Mouse (Mus musculus) lung, embryonic 16.5 days (tissue): ENCODE measurements around the gene Macf1. TPM values are rescaled to one million over a fixed set of nuclear protein-coding genes. Genes with fewer than 3 reads are reported as not detected.
A peak's percentile ranks its signal among the peaks of the same experiment; 100 is the strongest.

Experiments
- ATAC-seq: fragments of 200-750 bp; cut with Nextera tagmentation; 2 replicates; pipeline ENCODE4 v1.8.0; 2017; ENCODE audit warnings: low read depth, mild to moderate bottlenecking, moderate library complexity
- H3K27ac ChIP-seq: fragments of 300-500 bp; sonication (generic); 2 replicates; pipeline ENCODE4 v1.5.1; 2014; ENCODE audit warnings: mild to moderate bottlenecking, control low read depth, low read length
- H3K27me3 ChIP-seq: fragments of 300-500 bp; sonication (generic); 2 replicates; pipeline ENCODE4 v1.6.1; 2014; ENCODE audit warnings: low read depth, low read length, mixed read lengths; ENCODE audit not compliant: control insufficient read depth, insufficient read depth
- H3K36me3 ChIP-seq: fragments of 300-500 bp; sonication (generic); 2 replicates; pipeline ENCODE4 v1.6.1; 2014; ENCODE audit warnings: low read length; ENCODE audit not compliant: control insufficient read depth, insufficient read depth
- H3K4me1 ChIP-seq: fragments of 300-500 bp; sonication (generic); replicated peaks from 2 replicates; pipeline ENCODE4 v1.6.1; 2014; ENCODE audit warnings: low read length, mixed read lengths; ENCODE audit not compliant: control insufficient read depth, insufficient read depth
- H3K4me2 ChIP-seq: fragments of 300-500 bp; sonication (generic); 2 replicates; pipeline ENCODE4 v1.6.1; 2014; ENCODE audit warnings: low read depth, low read length, control low read depth
- H3K4me3 ChIP-seq: fragments of 300-500 bp; sonication (generic); 2 replicates; pipeline ENCODE4 v1.5.1; 2014; ENCODE audit warnings: mild to moderate bottlenecking, low read length, control low read depth
- H3K9ac ChIP-seq: fragments of 300-500 bp; sonication (generic); 2 replicates; pipeline ENCODE4 v1.6.1; 2014; ENCODE audit warnings: low read length, control low read depth
- H3K9me3 ChIP-seq: fragments of 300-500 bp; sonication (generic); 2 replicates; pipeline ENCODE4 v1.6.1; 2016; ENCODE audit warnings: low read length; ENCODE audit not compliant: control insufficient read depth
- WGBS: fragments of 180-500 bp; shearing (Covaris S2); extraction: QIAGEN DNeasy Blood & Tissue Kit; methylation state at CpG from one replicate; pipeline ENCODE4 v1.1.7; 2014; 5-methylcytosine and 5-hydroxymethylcytosine counted together
- polyA plus RNA-seq: library from polyadenylated mRNA; unstranded; fragments of >200 nt; fragmentation: Nextera tagmentation; extraction: Ambion mirVana; gene quantifications from 2 replicates; pipeline ENCODE4 v1.2.1, GENCODE M21; 2015

The Macf1 gene
- 77.8 and 89.5 TPM in 2 replicates for polyA plus RNA-seq

DNA sequence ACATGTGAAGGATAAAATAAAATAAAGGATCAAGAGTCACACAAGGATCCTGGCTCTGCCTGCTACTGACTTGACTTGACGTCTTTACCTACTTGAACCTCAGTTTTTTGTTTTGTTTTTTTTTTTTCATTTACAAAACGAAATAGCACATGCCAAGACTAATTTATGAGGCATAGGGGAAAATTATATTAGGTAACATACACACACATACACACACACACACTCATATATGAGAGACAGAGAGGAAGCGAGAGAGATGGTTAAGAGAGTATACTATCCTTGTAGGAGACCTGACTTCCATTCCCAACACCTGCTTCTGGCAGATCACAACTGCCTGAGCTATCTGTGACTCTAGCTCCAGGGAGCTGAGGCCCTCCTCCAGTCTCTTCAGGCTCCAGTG, at the start of gene Macf1:
Gene Macf1, minus strand, starts transcription at position 101 of the 400 bp plus-strand sequence.
- Histone ChIP-seq H3K9me3 (no peaks in the 10 kb centered on the region), H3K4me1 (peaks cover 7% of the 10 kb centered on the region; the same call in 1 of the 2 replicates), H3K4me3 (no peak within 1 kb of the TSS), H3K9ac (no peak within 1 kb of the TSS), H3K36me3 (no peaks in the 10 kb centered on the region), H3K27me3 (peaks cover 17% of the 10 kb centered on the region), H3K4me2 (no peak within 1 kb of the TSS), H3K27ac (no peak within 1 kb of the TSS)
- 72% methylated on average over 3 of the region's 3 CpGs for WGBS
- no peak for ATAC-seq

DNA sequence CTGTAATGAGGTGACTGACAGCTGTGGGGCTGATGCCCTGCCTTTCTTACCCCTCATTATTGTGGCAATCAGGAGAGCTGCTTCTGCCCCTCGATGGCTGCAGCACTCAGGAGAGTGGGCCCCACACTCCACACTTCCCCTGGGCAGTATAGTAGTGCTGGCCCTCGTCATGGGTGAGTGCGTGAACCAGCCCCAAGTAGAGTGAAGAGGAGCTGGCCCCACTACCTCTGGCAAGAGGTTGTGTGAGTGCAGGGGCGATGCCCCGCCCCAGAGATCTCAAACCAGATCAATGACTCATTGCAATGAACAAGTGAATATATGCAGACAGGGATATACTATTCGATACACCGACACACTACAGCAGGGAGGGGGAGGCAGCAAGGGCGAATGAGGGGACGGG, 49.4 kb upstream of the Macf1 start:
- ATAC-seq, result no peak
- no peak overlapping the region for H3K27ac ChIP-seq
- no peak overlapping the region for H3K4me3 ChIP-seq
- H3K9me3 ChIP-seq, result no peaks in the 10 kb centered on the region
- H3K4me2 ChIP-seq, result no peak overlapping the region
- 90% methylated on average over 9 of the region's 9 CpGs for WGBS
- H3K9ac ChIP-seq, result no peak overlapping the region
- H3K4me1 ChIP-seq, result no peaks in the 10 kb centered on the region
- H3K27me3 ChIP-seq, result no peaks in the 10 kb centered on the region
- H3K36me3 ChIP-seq, result peaks cover 12% of the 10 kb centered on the region

DNA sequence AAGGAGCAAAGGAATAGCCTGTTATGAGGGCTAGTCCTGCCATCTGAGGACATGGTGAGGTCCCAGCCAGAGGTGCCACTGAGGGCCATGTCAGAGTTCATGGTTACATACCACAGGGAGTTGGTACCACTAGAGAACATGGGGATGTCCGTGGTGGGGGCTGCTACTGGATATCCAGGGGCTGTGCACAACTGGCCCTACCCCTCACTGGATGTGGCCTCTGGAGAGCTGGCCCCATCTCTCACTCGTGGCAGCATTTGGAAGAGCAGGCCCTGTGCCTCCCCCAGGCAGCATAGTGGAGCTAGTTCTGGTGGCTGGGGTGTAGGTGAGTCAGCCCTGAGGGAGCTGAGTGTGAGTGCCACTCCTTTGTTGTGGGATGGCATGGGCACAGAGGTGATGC, 48.8 kb upstream of the Macf1 start:
- ATAC-seq, result no peak
- 88% methylated on average over 2 of the region's 2 CpGs for WGBS
- H3K27me3 ChIP-seq, result no peaks in the 10 kb centered on the region
- no peak overlapping the region for H3K27ac ChIP-seq
- no peak overlapping the region for H3K9ac ChIP-seq
- H3K36me3 ChIP-seq, result peaks cover 7% of the 10 kb centered on the region; the same call in 1 of the 2 replicates
- no peaks in the 10 kb centered on the region for H3K9me3 ChIP-seq
- no peak overlapping the region for H3K4me3 ChIP-seq
- H3K4me2 ChIP-seq, result no peak overlapping the region
- no peaks in the 10 kb centered on the region for H3K4me1 ChIP-seq

DNA sequence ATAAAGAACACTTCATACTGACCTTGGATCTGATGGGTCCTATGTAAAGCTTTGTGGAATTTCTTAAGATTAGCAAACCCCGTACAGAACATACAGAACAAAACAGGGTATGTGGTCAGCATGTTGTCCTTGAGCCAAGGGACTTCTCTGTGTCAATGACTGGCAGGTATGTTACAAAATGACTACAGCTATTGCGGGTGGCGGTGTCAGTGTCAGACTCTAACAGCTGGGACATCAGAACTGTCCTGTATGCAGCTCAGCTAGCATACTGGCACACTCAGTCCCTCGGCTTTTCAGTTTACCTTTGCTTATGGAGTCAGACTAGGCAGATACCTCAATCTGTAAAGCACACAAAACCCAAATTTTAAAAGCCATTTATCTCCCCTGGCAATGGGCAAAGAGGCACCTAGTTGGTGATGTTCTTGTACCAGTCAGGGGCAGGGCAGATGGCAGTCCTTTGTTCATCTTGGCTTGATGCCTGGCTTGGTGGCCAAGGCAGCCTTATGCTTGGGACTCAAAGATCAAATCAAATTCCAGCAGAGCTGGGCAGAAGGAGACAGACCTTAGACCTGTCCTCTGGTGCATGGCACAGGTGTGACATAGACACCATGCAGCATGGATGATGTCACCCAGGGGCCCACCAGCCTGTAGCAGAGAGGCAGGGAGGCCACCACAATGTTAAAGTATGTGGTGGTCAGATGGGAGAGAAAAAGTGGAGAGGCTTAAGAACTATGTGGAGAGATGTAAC, 48.2 kb upstream of the Macf1 start:
- Histone ChIP-seq H3K27me3 (no peaks in the 10 kb centered on the region), H3K4me2 (no peak overlapping the region), H3K9ac (no peak overlapping the region), H3K4me3 (no peak overlapping the region), H3K4me1 (no peaks in the 10 kb centered on the region), H3K9me3 (no peaks in the 10 kb centered on the region), H3K36me3 (peaks cover 7% of the 10 kb centered on the region; the same call in 1 of the 2 replicates), H3K27ac (no peak overlapping the region)
- no peak for ATAC-seq
- WGBS, result 88% methylated on average over 4 of the region's 4 CpGs

DNA sequence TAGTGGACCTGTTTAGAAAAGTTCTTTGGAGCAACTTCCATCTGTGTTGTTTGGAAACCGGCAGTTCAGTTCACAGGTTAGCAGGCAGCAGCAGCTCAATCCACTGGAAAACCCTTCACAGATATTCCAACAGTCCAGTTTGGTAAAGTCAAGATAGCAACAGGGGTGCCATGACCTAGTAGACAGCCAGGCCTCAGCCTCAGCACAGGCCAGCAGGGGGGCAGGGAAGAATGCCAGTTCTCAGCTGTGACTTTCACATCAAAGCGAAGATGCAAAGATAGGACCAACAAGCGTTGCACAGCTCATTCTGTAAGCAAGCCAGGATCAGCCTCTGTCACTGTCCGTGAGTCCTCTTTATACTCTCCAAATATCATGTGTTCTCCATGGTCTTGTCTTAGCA, 37.6 kb upstream of the Macf1 start:
- Histone ChIP-seq H3K4me1 (peaks cover 5% of the 10 kb centered on the region), H3K27ac (no peak overlapping the region), H3K4me2 (no peak overlapping the region), H3K4me3 (no peak overlapping the region), H3K27me3 (no peaks in the 10 kb centered on the region), H3K36me3 (no peaks in the 10 kb centered on the region), H3K9ac (no peak overlapping the region), H3K9me3 (no peaks in the 10 kb centered on the region)
- 79% methylated on average over 4 of the region's 4 CpGs for WGBS
- ATAC-seq, result no peak

DNA sequence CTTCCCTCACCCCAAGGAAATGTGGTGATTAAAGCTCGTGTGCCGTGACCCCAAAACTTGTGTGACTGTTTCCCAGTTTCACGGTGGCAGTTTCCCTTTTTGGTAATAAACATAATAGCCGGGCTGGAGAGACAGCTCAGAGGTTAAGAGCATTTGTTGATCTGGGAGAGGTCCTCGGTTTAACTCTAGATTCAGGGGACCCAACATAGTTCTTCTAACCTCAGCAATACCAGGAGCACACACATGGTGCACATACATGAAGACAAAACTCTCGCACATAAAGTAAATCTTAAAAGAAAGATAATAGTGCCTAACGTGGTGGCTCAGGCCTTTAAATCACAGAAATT, 34.2 kb upstream of the Macf1 start:
- peak overlapping the region; percentile 89 for H3K4me3 ChIP-seq
- H3K4me2 ChIP-seq, result peak overlapping the region; percentile 71
- no peaks in the 10 kb centered on the region for H3K9me3 ChIP-seq
- peak overlapping the region; percentile 69 for H3K9ac ChIP-seq
- peak overlapping the region; percentile 74 for H3K27ac ChIP-seq
- peak; percentile 39; the same call in 1 of the 2 replicates for ATAC-seq
- WGBS, result 19% methylated on average over 7 of the region's 7 CpGs
- H3K27me3 ChIP-seq, result no peaks in the 10 kb centered on the region
- H3K36me3 ChIP-seq, result 0 out of 2 replicates have a peak, but pooled peaks cover 2% of the 10 kb centered on the region
- H3K4me1 ChIP-seq, result peaks cover 5% of the 10 kb centered on the region

DNA sequence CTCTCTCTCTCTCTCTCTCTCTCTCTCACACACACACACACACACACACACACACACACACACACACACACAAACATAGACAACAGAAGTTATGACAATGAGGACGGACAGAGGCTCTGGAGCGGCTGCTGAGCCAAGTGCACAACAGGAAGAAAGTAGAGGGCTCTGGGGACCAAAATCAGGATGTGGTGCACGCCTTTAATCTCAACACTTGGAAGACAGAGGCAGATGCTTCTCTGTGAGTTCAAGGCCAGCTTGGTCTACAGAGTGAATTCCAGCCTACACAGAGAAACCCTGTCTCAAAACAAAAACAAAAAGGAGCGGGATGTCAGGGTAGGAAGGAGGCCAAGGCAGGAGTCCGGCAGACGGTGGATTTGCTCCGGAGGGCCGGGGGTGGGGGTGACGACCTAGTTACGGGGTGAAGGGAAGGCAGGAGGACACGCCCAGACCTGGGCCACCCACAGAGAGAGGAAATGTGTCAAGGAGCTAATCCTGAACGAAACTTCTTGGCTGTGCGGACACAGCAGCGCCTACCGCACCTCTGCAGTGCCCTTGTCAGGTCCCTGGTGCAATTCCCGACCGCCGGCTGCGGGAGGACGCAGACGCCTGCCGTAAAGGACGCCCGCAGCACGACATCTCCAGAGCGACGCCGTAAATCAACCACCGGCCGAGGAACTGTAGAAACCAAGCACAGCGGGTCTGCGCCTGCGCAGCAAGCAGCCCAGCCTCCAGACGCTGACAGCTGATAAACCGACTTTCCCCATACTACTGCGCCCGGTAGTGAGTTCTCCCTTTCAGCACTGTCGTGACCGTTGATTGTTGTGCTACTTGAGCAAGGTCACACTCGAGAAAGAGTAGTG, 33.6 kb upstream of the Macf1 start, which contains the start of gene Ndufs5:
Gene Ndufs5, minus strand, starts transcription at position 629 of the 860 bp plus-strand sequence.
- Histone ChIP-seq H3K4me3 (peak within 1 kb of the TSS; percentile 89), H3K27me3 (no peaks in the 10 kb centered on the region), H3K9me3 (no peaks in the 10 kb centered on the region), H3K9ac (peak within 1 kb of the TSS; percentile 92), H3K4me1 (peaks cover 5% of the 10 kb centered on the region), H3K27ac (peak within 1 kb of the TSS; percentile 74), H3K4me2 (peak within 1 kb of the TSS; percentile 75), H3K36me3 (0 out of 2 replicates have a peak, but pooled peaks cover 2% of the 10 kb centered on the region)
- WGBS, result under 1% methylated on average over 40 of the region's 40 CpGs
- peak; percentile 98 for ATAC-seq

DNA sequence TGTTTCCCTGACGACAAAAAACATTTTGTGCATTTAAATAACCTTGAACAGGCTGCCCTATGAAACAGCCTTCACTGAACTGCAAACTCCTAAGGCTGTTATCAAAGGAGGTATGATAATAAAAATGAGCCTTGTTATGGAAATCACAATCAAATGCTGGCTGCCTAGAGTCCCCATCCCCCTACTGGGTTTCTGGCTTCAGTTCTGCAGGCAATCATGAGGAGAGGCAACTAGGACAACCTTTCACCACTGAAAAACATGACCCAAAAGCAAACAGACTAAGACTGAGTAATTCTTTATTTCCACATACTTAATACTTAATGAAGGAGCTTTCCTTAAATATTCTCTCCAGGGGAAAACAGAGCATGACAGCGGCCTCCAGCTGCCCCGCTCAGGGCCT, 28.3 kb upstream of the Macf1 start:
- no peak for ATAC-seq
- Histone ChIP-seq H3K36me3 (peaks cover 7% of the 10 kb centered on the region), H3K4me2 (no peak overlapping the region), H3K4me1 (peaks cover 3% of the 10 kb centered on the region), H3K27ac (no peak overlapping the region), H3K9ac (no peak overlapping the region), H3K9me3 (no peaks in the 10 kb centered on the region), H3K27me3 (no peaks in the 10 kb centered on the region), H3K4me3 (no peak overlapping the region)
- 84% methylated on average over 1 of the region's 3 CpGs for WGBS

DNA sequence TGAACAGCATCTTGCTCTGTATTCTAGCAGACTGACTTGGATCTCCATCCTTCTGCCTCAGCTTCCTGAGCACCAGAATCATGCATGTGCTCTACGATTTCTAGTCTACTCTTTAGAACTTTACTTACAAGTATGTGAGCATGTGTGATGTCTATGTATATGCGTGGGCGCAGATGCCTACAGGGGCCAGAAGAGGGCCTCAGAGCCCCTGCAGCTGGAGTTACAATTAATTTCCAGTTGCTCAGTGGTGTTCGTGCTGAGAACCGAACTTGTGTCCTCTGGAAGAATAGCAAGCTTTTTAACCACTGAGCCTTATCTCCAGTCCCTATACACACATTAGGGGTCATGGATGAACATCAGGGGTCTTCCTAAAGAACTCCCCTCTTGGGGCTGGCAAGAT, 23.2 kb upstream of the Macf1 start:
- H3K4me2 ChIP-seq, result no peak overlapping the region
- no peaks in the 10 kb centered on the region for H3K4me1 ChIP-seq
- no peak overlapping the region for H3K4me3 ChIP-seq
- no peak overlapping the region for H3K27ac ChIP-seq
- no peak for ATAC-seq
- no peak overlapping the region for H3K9ac ChIP-seq
- 95% methylated on average over 5 of the region's 5 CpGs for WGBS
- peaks cover 4% of the 10 kb centered on the region for H3K36me3 ChIP-seq
- H3K27me3 ChIP-seq, result no peaks in the 10 kb centered on the region
- no peaks in the 10 kb centered on the region for H3K9me3 ChIP-seq
